Mouse (Mus musculus): Measurements from ENCODE around the gene Pom121l2. TPM values are rescaled to one million over a fixed set of nuclear protein-coding genes. Genes with fewer than 3 reads are reported as not detected.
"Not testable (repeated sequence)": the region's sequence is repeated elsewhere in the genome, so short reads cannot be mapped to it uniquely, and the experiment has no call there.

Gene Pom121l2
- polyA plus RNA-seq, 1 experiment from 2014 or later, result 0.09 TPM

DNA sequence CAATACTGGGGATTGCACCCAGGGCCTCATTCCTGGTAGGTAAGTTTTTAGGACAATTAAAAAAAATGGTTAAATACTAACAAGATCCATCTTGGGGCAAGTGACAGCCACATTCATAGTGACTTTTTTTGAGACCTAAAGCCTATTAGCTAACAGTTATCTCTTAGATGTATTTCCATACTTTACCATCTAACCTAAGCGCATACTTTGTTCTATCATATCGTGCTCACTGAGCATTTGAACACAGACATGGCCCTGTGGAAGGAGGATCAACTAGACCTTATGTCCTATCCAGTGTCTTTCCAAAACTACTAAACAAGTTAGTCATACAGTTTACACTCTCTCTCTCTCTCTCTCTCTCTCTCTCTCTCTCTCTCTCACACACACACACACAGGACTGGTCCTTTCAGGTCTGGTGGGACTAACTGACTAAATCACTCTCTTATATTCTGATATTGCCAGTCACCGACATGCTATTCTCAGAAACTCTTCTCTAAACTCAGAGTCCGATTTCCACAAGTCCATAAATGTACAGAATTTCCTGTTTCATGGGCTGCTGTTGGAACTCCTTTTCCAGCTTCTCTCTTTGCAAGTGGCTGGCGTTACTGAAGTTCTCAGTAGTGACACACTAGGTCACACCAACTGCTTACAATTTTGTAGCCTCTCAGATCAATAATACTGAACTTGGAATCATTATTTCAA, 52.9 kb downstream of the Pom121l2 start:
- Histone ChIP-seq H3K4me1 (peaks cover 11% of the 10 kb centered on the region; the same call in 1 of the 2 replicates), H3K27ac (peak overlapping the region; percentile 86), H3K9me3 (no peaks in the 10 kb centered on the region), H3K27me3 (ENCODE audit: insufficient read depth, poor library complexity, severe bottlenecking) (no peaks in the 10 kb centered on the region), H3K36me3 (no peaks in the 10 kb centered on the region), H3K4me3 (peak overlapping the region; percentile 57)
- WGBS, result 64% methylated on average over 5 of the region's 5 CpGs
- DNase-seq (ENCODE audit: low spot score), result no peak

DNA sequence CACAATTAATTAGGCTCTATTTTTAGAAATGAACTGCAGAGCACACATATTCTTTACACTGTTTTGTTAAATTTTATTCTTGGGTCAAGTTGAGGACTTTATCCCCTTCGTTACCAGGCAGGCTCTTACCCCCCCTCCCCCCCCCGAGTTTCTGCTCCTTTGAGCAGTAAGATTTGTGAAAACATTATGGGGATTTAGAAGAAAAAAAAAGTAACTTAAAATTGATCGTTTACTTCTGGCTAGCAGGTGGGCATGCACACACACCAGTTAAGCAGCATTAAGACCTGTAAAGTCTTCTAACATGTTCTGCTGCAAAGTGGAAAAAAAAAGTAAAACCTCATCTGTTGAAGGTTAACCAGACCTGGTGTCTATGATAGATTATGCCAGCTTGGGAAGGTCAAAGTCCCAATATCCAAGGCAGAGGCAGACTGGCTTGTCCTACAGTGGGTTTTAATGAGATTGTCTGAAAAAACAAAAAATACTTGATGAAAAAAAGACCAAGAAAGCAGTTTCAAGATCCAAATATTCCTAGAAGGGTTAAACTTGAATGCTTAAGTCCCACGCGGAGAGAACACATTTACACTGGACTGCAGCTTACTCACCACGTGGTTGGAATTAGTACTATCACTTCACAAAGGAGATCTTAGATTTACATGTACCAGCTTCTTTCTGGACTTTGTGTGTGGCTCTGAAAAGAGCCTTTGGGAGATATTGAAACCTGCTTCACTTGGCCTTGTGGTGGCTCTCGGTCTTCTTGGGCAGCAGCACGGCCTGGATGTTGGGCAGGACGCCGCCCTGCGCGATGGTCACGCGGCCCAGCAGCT, 53.7 kb downstream of the Pom121l2 start:
- Histone ChIP-seq H3K4me3 (peak overlapping the region; percentile 57), H3K27ac (peak overlapping the region; percentile 86), H3K27me3 (ENCODE audit: insufficient read depth, poor library complexity, severe bottlenecking) (no peaks in the 10 kb centered on the region), H3K36me3 (no peaks in the 10 kb centered on the region), H3K9me3 (no peaks in the 10 kb centered on the region), H3K4me1 (peaks cover 11% of the 10 kb centered on the region; the same call in 1 of the 2 replicates)
- 1% methylated on average over 14 of the region's 14 CpGs for WGBS
- no peak for DNase-seq (ENCODE audit: low spot score)

DNA sequence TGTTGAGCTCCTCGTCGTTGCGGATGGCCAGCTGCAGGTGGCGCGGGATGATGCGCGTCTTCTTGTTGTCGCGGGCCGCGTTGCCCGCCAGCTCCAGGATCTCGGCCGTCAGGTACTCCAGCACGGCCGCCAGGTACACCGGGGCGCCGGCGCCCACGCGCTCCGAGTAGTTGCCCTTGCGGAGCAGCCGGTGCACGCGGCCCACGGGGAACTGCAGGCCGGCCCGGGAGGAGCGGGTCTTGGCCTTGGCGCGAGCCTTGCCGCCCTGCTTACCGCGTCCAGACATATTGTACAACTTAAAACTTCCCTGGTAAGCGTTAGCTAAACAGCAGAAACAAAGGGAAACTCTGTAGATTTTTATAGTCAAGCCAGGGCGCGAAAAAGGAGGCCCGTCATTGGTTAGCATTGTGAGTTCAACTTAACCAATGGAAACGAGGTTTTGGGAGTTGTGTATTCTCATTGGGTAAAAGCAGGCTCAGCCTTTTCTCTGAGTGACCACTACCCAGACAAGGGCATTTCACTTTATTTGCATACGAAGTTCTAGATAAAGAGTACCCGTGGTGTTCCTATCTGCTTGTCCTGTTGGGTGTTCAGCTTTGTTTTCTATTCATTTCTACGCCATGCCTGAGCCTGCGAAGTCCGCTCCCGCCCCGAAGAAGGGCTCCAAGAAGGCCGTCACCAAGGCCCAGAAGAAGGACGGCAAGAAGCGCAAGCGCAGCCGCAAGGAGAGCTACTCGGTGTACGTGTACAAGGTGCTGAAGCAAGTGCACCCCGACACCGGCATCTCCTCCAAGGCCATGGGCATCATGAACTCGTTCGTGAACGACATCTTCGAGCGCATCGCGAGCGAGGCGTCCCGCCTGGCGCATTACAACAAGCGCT, 54.5 kb downstream of the Pom121l2 start, which contains the start of the genes Hist1h2ah and Hist1h2bk:
Gene Hist1h2ah, minus strand, starts transcription at position 302 of the 882 bp plus-strand sequence.
Gene Hist1h2bk, plus strand, starts transcription at position 604 of the 882 bp plus-strand sequence.
- under 1% methylated on average over 30 of the region's 69 CpGs for WGBS
- H3K36me3 ChIP-seq, result not testable (repeated sequence)
- peak; percentile 96 for DNase-seq (ENCODE audit: low spot score)

DNA sequence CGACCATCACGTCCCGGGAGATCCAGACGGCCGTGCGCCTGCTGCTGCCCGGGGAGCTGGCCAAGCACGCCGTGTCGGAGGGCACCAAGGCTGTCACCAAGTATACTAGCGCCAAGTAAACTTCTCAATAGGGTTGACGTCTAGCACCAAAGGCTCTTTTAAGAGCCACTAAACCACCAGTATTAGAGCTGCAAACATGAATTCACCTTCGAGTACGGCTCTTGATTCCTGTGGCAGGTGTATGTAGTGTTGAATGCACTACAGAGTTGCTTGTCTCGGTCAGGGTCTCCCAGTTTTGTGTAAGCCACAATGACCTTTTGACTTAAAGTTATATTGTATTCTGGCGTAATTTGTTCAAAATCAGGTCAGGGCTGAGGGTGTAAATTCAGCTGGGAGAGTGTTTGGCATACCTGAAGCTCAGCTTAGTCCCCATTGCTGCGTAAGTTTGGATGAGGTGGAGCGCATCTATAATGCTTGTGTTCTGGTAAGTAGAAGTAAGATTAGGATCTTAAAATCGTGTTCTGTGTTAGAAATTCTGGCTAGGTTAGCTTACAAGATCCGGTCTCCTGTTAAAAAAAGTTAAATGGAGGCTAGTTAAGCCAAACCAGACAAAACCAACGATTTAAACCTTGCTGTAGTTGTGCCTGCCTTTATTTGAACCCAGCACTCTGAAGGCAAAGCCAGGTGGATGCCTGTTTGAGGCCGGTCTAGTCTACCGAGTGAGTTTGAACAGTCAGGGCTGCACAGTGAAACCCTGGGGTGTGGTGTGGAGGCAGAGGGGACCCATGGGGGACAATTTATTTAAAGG, 55.4 kb downstream of the Pom121l2 start:
- WGBS, result 3% methylated on average over 23 of the region's 23 CpGs

More for the DNA sequence above, 54.5 kb downstream of the Pom121l2 start, which contains the start of the genes Hist1h2ah and Hist1h2bk:
- not testable (repeated sequence) for H3K9me3 ChIP-seq; H3K27me3 ChIP-seq (ENCODE audit: insufficient read depth, poor library complexity, severe bottlenecking)
- Histone ChIP-seq H3K4me1 (peaks cover 12% of the 10 kb centered on the region; the same call in 1 of the 2 replicates), H3K27ac (peak within 1 kb of the TSS; percentile 87), H3K4me3 (peak within 1 kb of the TSS; percentile 57)

DNA sequence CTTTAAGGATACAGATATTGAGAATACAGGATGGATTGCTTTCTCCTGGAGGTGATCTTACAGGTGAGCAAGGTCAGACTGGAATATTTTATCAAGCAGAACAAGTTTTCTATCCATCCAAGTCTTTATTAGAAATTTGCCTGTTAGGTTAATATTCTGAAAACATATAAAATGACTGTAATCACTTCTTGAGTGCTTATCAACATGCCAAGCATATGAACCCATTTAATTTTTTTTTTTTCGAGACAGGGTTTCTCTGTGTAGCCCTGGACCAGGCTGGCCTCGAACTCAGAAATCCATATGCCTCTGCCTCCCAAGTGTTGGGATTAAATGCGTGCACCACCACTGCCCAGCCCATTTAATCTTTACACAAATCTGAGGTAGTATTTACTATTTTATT, 56.0 kb downstream of the Pom121l2 start:
- no peaks in the 10 kb centered on the region for H3K36me3 ChIP-seq

More for the DNA sequence above, 55.4 kb downstream of the Pom121l2 start:
- Histone ChIP-seq H3K9me3 (no peaks in the 10 kb centered on the region), H3K27ac (peak overlapping the region; percentile 87), H3K27me3 (ENCODE audit: insufficient read depth, poor library complexity, severe bottlenecking) (no peaks in the 10 kb centered on the region), H3K36me3 (no peaks in the 10 kb centered on the region), H3K4me1 (peaks cover 15% of the 10 kb centered on the region; the same call in 1 of the 2 replicates), H3K4me3 (peak overlapping the region; percentile 51)
- DNase-seq (ENCODE audit: low spot score), result peak; percentile 75

DNA sequence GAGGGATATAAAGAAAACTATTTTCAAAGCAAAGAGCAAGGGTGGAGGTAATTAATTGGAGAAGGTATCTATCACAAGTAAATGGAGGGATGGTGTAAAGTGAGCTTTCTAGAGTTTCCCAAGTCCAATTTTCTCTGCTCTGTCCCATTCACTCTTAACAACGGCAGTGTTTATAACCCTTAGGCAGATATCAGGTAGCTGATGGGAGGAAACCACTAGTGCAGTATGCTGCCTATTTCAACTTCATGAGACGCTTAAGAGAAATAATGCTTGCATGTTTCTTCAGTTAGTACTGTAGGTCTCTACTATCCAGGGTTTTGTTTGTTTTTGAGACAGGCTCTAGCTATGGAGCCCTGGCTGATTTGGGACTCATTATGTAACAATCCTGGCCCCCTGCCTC, 56.4 kb downstream of the Pom121l2 start:
- Histone ChIP-seq H3K4me3 (0 out of 2 replicates have a peak overlapping the region, but pooled peaks have one; percentile 51), H3K27ac (0 out of 2 replicates have a peak overlapping the region, but pooled peaks have one; percentile 87)
- 78% methylated on average over 2 of the region's 2 CpGs for WGBS

More for the DNA sequence above, 56.0 kb downstream of the Pom121l2 start:
- DNase-seq (ENCODE audit: low spot score), result no peak
- H3K27ac ChIP-seq, result peak overlapping the region; percentile 87
- H3K9me3 ChIP-seq, result no peaks in the 10 kb centered on the region
- peak overlapping the region; percentile 51; the same call in 1 of the 2 replicates for H3K4me3 ChIP-seq
- peaks cover 15% of the 10 kb centered on the region; the same call in 1 of the 2 replicates for H3K4me1 ChIP-seq
- H3K27me3 ChIP-seq (ENCODE audit: insufficient read depth, poor library complexity, severe bottlenecking), result no peaks in the 10 kb centered on the region
- 69% methylated on average over 3 of the region's 3 CpGs for WGBS

More for the DNA sequence above, 56.4 kb downstream of the Pom121l2 start:
- Histone ChIP-seq H3K36me3 (no peaks in the 10 kb centered on the region), H3K4me1 (peaks cover 15% of the 10 kb centered on the region; the same call in 1 of the 2 replicates), H3K27me3 (ENCODE audit: insufficient read depth, poor library complexity, severe bottlenecking) (no peaks in the 10 kb centered on the region), H3K9me3 (no peaks in the 10 kb centered on the region)
- DNase-seq (ENCODE audit: low spot score), result no peak

Small RNAs within 50 kb of the gene (microRNA-seq; reads per million reads assigned to microRNA genes)
- gene Gm44390, result not detected

Other genes with a start within 250 kb of the Pom121l2 start
- gene Hist1h4j, start 246.1 kb upstream of the Pom121l2 start, polyA plus RNA-seq (2016; fragmentation: Nextera tagmentation; extraction: Ambion mirVana), result 2.0 TPM in 1 of 2 replicates, not detected in the other
- gene Hist1h4k, start 230.7 kb upstream of the Pom121l2 start, polyA plus RNA-seq (2016; fragmentation: Nextera tagmentation; extraction: Ambion mirVana), result 2.4 and 3.8 TPM in 2 replicates
- gene Hist1h2ak, start 227.4 kb upstream of the Pom121l2 start, polyA plus RNA-seq (2016; fragmentation: Nextera tagmentation; extraction: Ambion mirVana), result 6.7 and 8.3 TPM in 2 replicates
- 1.2 and 3.0 TPM in 2 replicates for gene Hist1h2bn, start 227.1 kb upstream of the Pom121l2 start, polyA plus RNA-seq (2016; fragmentation: Nextera tagmentation; extraction: Ambion mirVana)
- 12.2 and 12.8 TPM in 2 replicates for gene Hist1h1b, start 200.6 kb upstream of the Pom121l2 start, polyA plus RNA-seq (2016; fragmentation: Nextera tagmentation; extraction: Ambion mirVana)
- 51.2 and 119 TPM in 2 replicates for gene Hist1h3i, start 197.8 kb upstream of the Pom121l2 start, polyA plus RNA-seq (2016; fragmentation: Nextera tagmentation; extraction: Ambion mirVana)
- 4.6 and 7.6 TPM in 2 replicates for gene Hist1h2an, start 194.0 kb upstream of the Pom121l2 start, polyA plus RNA-seq (2016; fragmentation: Nextera tagmentation; extraction: Ambion mirVana)
- 1.00 and 1.6 TPM in 2 replicates for gene Hist1h2bp, start 193.7 kb upstream of the Pom121l2 start, polyA plus RNA-seq (2016; fragmentation: Nextera tagmentation; extraction: Ambion mirVana)
- 9.9 and 15.1 TPM in 2 replicates for gene Hist1h2bq, start 171.0 kb upstream of the Pom121l2 start, polyA plus RNA-seq (2016; fragmentation: Nextera tagmentation; extraction: Ambion mirVana)
- gene Hist1h2ao, start 170.7 kb upstream of the Pom121l2 start, polyA plus RNA-seq (2016; fragmentation: Nextera tagmentation; extraction: Ambion mirVana), result not detected in 2 replicates
- gene Hist1h4m, start 169.4 kb upstream of the Pom121l2 start, polyA plus RNA-seq (2016; fragmentation: Nextera tagmentation; extraction: Ambion mirVana), result not detected in 2 replicates
- 3.8 and 9.2 TPM in 2 replicates for gene Hist1h4n, start 149.0 kb upstream of the Pom121l2 start, polyA plus RNA-seq (2016; fragmentation: Nextera tagmentation; extraction: Ambion mirVana)
- 2,387 and 3,574 TPM in 2 replicates for gene Hist1h2ap, start 147.7 kb upstream of the Pom121l2 start, polyA plus RNA-seq (2016; fragmentation: Nextera tagmentation; extraction: Ambion mirVana)
- 9.9 and 15.3 TPM in 2 replicates for gene Hist1h2br, start 147.5 kb upstream of the Pom121l2 start, polyA plus RNA-seq (2016; fragmentation: Nextera tagmentation; extraction: Ambion mirVana)
- 7.4 and 9.1 TPM in 2 replicates for gene Zfp184, start 36.1 kb upstream of the Pom121l2 start, polyA plus RNA-seq (2016; fragmentation: Nextera tagmentation; extraction: Ambion mirVana)
- gene Prss16, start 28.5 kb downstream of the Pom121l2 start, polyA plus RNA-seq (2016; fragmentation: Nextera tagmentation; extraction: Ambion mirVana), result 0.30 and 0.33 TPM in 2 replicates
- 3.5 and 4.5 TPM in 2 replicates for gene Hist1h2ah, start 54.4 kb downstream of the Pom121l2 start, polyA plus RNA-seq (2016; fragmentation: Nextera tagmentation; extraction: Ambion mirVana)
- 3.1 and 6.4 TPM in 2 replicates for gene Hist1h2bk, start 54.7 kb downstream of the Pom121l2 start, polyA plus RNA-seq (2016; fragmentation: Nextera tagmentation; extraction: Ambion mirVana)
- 10.6 and 21.8 TPM in 2 replicates for gene Hist1h4i, start 60.2 kb downstream of the Pom121l2 start, polyA plus RNA-seq (2016; fragmentation: Nextera tagmentation; extraction: Ambion mirVana)
- 18.7 and 42.5 TPM in 2 replicates for gene Hist1h2ag, start 61.8 kb downstream of the Pom121l2 start, polyA plus RNA-seq (2016; fragmentation: Nextera tagmentation; extraction: Ambion mirVana)
- gene Hist1h2bj, start 62.0 kb downstream of the Pom121l2 start, polyA plus RNA-seq (2016; fragmentation: Nextera tagmentation; extraction: Ambion mirVana), result 8.3 and 12.9 TPM in 2 replicates
- not detected in 2 replicates for gene Vmn1r188, start 103.2 kb downstream of the Pom121l2 start, polyA plus RNA-seq (2016; fragmentation: Nextera tagmentation; extraction: Ambion mirVana)
- not detected in 2 replicates for gene Vmn1r189, start 124.6 kb downstream of the Pom121l2 start, polyA plus RNA-seq (2016; fragmentation: Nextera tagmentation; extraction: Ambion mirVana)
- gene Vmn1r191, start 202.8 kb downstream of the Pom121l2 start, polyA plus RNA-seq (2016; fragmentation: Nextera tagmentation; extraction: Ambion mirVana), result not detected in 2 replicates
- not detected in 2 replicates for gene Vmn1r192, start 209.9 kb downstream of the Pom121l2 start, polyA plus RNA-seq (2016; fragmentation: Nextera tagmentation; extraction: Ambion mirVana)
- not detected in 2 replicates for gene Vmn1r193, start 242.0 kb downstream of the Pom121l2 start, polyA plus RNA-seq (2016; fragmentation: Nextera tagmentation; extraction: Ambion mirVana)

Measured in heart, embryonic 10.5 days (tissue).